Mouse (Mus musculus) left cerebral cortex, postnatal 36 days (tissue): Measurements from ENCODE around the gene Dmd. TPM values are rescaled to one million over a fixed set of nuclear protein-coding genes. Genes with fewer than 3 reads are reported as not detected.
"Not testable (repeated sequence)": the region's sequence is repeated elsewhere in the genome, so short reads cannot be mapped to it uniquely, and the experiment has no call there.

Experiments used
- DNase-seq, 2 experiments: peaks; one replicate each; pipeline ENCODE4 v3.0.0; 2021 to 2022; ENCODE audit warnings: low spot score in 2 of 2, mixed read lengths in 1 of 2
- intact Hi-C: fragments of 180-260 bp; cut with DNase I; formaldehyde crosslinking; loops from one replicate; pipeline ENCODE4 v1.15.1; 2025
- total RNA-seq, 2 experiments: library from RNA; stranded (reverse); gene quantifications; 2 replicates each; pipeline ENCODE4 v1.2.3; 2021

Dmd gene
- 10 to 100 TPM; 61.6 to 75.7 TPM for total RNA-seq

DNA sequence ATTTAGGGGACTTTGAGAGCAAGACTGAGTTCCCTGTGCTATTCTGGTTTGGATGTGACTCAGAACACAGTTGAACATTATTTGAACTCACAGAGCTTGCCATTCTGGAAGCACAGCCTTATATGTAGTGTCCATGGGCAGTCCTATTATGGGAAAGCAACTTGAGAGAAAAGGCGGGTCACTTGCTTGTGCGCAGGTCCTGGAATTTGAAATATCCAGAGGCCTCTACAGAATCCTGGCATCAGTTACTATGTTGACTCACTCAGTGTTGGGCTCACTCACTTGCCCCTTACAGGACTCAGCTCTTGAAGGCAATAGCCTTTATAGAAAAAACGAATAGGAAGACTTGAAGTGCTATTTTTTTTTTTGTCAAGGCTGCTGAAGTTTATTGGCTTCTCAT lies at the start of gene Dmd:
TSS of gene Dmd (plus strand) at position 241 of the 400 bp plus-strand sequence.
- intact Hi-C loops, result no loop called here
- DNase-seq, result no peak

- DNase-seq, result no peak
- intact Hi-C loops, result no loop called here
Measured at GRCm38 (mm10) chrX:82901515-82901914, 47.2 kb upstream of the Dmd start.

GRCm38 (mm10) chrX:82987683-82988082 lies 39.0 kb downstream of the Dmd start:
- DNase-seq, result no peak
- intact Hi-C loops, result no loop called here

DNA sequence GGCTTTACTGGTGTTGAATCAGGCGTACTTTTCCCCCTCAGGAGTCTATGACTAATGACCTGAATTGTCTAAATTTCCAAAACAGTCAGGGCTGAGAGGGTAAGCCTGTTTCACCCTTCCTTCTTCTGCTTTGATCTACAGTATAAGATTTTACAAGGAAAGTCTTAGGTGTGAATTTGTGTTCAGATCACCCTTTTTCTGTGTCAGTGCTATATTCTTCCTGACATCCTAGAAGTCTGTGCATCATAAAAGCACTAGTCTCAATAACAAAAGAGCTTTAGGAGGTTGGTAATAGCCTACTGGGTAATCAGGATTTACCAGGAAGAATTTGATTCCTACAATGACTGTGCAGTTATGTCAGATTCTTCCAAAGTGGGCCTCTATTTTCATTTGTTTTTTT lies 101.5 kb downstream of the Dmd start:
- intact Hi-C loops, result no loop called here
- DNase-seq, result no peak

- no peak for DNase-seq
- intact Hi-C loops, result no loop called here
Measured at GRCm38 (mm10) chrX:83116171-83116876, 167.7 kb downstream of the Dmd start.

DNA sequence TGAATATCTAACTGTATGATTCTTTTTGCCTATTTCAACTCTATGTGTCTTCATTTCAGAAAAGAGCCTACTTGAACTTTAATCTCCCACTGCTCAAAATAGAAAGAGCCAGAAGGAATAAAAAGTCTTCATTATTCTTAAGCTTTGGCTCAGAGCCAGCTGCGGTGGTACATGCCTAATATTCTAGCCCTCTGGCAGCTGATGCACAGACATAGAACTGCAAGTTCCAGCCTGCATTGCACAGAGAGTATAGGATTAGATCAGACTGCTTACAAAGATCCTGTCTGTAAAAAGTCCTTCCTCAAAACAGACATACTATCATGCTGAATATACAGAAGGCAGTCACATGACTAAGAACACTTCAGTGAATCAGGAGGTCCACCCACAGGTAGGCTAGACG lies 168.5 kb downstream of the Dmd start:
- DNase-seq, result no peak
- intact Hi-C loops, result no loop called here

DNA sequence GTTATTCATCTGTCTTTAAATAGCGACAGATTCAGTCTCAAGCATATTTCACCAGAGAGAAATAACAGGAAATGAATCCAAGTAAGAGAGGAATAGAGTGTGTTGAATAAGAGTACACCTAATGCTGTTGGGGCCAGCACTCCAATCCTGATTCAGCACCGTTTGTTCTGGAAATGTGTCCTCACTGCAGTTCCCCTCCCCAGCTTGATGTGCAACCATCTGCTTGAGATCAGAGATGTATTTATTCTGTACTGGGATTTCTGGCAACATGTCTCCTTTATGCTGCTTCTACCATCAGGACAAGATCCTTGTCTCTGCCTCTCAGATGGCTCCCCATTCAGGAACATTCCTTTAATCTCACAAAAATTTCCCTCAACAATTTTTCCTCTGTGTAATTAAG lies 271.9 kb downstream of the Dmd start:
- peak; percentile 10 for DNase-seq
- intact Hi-C loops, result no loop called here

DNA sequence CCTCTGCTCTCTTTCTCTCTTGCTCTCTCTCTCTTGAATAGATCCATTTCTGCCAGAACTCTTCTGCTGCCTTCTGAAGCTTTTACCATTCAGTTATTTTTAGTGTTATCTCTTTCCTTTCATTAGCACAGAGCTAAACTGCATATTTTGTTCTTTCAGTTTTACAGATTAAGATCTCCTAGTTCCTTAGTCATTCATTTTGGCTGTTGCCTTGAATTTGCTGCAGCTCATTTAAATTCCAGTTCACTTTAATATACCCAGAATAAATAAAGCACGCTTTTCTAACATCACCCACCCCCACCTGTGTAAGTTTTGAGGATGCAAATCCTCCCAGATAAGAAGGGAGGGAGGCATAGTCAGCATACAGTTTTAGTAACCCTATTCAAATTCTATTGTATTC lies 272.4 kb downstream of the Dmd start:
- intact Hi-C loops, result no loop called here

GRCm38 (mm10) chrX:83487598-83487997 lies 538.9 kb downstream of the Dmd start, which contains the start of gene Tsga8:
Gene Tsga8, minus strand, starts transcription at chrX:83487924.
- intact Hi-C loops, result no loop called here
- no peak for DNase-seq

More for the DNA sequence above, 272.4 kb downstream of the Dmd start:
- DNase-seq, result no peak

- DNase-seq, result no peak
- intact Hi-C loops, result no loop called here
Measured at GRCm38 (mm10) chrX:83674998-83675397, 726.3 kb downstream of the Dmd start.

DNA sequence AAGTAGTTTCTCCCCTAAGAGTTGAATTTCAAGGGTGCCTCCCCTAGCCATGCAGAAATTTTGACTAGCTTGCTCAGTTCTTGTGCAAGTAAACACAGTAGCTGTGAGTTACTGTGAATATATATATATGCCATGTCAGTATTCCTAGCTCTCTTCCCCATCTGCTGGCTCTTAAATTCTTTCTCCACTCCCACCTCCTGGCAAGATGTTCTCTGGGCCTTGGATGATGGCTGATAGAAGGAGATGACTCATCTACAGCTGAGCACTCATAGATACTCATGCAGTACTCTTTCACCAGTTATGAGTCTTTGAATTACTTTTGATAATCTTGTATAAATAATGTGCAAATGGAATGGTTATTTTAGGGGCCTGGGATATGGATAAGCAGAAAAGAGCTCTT lies 737.9 kb downstream of the Dmd start:
- DNase-seq, result peak; percentile 5 to 9
- intact Hi-C loops, result no loop called here

- no peak for DNase-seq
- intact Hi-C loops, result loop anchor here (5.0 to 10.0 kb wide), 2 partner anchors 926 to 1128 kb away; no protein-coding TSS in a partner anchor
Measured at GRCm38 (mm10) chrX:83740533-83740932, 791.9 kb downstream of the Dmd start.

GRCm38 (mm10) chrX:83746301-83747008 lies 797.8 kb downstream of the Dmd start:
- intact Hi-C loops, result loop anchor here (10.0 kb wide), 1 partner anchor 932 kb away; no protein-coding TSS in a partner anchor
- DNase-seq, result no peak

DNA sequence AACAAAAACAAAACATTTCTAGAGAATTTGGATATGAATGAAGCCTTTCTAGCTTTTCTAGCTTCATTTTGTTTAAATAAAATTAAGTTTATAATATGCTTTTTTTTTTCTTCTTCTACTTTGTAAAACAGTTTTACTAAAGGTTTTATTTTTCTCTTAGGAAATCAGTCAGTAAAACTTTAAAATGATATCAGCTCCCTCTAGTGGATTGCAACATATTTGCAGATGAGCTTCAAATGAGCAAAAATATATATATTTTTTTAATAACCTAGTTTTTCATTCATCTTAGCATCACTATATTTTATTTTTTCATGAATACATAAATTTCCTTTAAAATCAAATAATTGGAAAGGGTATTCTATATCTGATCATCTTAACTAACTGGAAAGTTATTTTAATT lies 838.7 kb downstream of the Dmd start:
- intact Hi-C loops, result no loop called here
- DNase-seq, result no peak

DNA sequence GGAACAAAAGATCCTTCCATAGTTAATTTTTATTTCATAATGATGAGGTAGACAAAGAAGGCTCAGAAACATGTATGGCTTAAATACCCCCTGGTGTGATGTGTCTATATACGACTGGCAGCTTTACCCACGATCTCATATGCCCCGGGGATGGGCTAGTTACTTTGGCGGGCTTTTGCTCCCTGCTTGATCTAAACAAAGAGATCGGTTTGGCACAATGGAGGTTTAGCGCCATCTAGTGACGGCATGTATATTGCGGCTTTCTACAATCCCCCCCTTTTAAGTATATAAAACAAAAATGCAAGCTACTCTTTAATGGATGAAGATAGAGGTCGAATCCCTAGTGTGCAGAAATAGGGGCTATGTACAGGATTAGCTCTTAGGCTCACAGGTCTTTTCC lies 918.8 kb downstream of the Dmd start:
- intact Hi-C loops, DNase-seq: not testable (repeated sequence)

DNA sequence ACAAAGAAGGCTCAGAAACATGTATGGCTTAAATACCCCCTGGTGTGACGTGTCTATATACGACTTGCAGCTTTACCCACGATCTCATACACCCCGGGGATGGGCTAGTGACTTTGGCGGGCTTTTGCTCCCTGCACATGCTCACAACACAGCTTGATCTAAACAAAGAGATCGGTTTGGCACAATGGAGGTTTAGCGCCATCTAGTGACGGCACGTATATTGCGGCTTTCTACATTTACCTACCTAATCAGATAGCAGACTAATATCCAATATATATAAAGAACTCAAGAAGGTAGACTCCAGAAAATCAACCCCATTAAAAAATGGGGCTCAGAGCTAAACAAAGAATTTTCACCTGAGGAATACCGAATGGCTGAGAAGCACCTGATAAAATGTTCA lies 926.7 kb downstream of the Dmd start:
- peak in 1 of 2 experiments; percentile 9 for DNase-seq
- intact Hi-C loops, result not testable (repeated sequence)

GRCm38 (mm10) chrX:83975895-83976294 lies 1027.2 kb downstream of the Dmd start:
- intact Hi-C loops, result no loop called here

GRCm38 (mm10) chrX:84001294-84001693 lies 1052.6 kb downstream of the Dmd start:
- intact Hi-C loops, result no loop called here

More at GRCm38 (mm10) chrX:83975895-83976294, 1027.2 kb downstream of the Dmd start:
- no peak for DNase-seq

GRCm38 (mm10) chrX:84062431-84062830 lies 1113.8 kb downstream of the Dmd start:
- intact Hi-C loops, DNase-seq: not testable (repeated sequence)

More at GRCm38 (mm10) chrX:84001294-84001693, 1052.6 kb downstream of the Dmd start:
- peak in 1 of 2 experiments; percentile 4 for DNase-seq

- DNase-seq, result no peak
- intact Hi-C loops, result no loop called here
Measured at GRCm38 (mm10) chrX:84165872-84166271, 1217.2 kb downstream of the Dmd start.
